Mouse (Mus musculus) urinary bladder, postnatal 25 days (tissue): Measurements from ENCODE around the gene Gpc3.
"Not testable (repeated sequence)": the region's sequence is repeated elsewhere in the genome, so short reads cannot be mapped to it uniquely, and the experiment has no call there.

Experiments used
- DNase-seq: peaks from one replicate; pipeline ENCODE4 v3.0.0; 2022; ENCODE audit warnings: low spot score

The Gpc3 gene

DNA sequence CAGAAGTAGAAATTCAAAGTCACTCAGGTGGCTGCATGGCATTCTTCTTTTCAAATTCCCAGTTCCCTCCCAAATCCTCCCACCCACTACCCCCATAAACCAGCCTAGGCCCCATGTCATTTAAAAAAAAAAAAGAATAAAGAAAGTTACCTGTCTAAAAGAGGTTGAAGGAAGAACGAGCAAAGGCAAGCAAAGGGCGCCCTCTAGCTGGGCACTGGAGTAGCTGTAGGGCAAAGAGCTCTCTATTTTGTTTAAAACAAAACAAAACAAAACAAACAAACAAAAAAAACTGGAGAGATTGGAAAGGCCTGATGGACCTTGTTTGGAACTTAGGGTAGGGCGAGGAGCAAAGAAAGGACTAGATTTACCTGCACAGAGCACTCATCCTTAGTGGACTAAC lies 238.6 kb downstream of the Gpc3 start:
- DNase-seq: no peak

DNA sequence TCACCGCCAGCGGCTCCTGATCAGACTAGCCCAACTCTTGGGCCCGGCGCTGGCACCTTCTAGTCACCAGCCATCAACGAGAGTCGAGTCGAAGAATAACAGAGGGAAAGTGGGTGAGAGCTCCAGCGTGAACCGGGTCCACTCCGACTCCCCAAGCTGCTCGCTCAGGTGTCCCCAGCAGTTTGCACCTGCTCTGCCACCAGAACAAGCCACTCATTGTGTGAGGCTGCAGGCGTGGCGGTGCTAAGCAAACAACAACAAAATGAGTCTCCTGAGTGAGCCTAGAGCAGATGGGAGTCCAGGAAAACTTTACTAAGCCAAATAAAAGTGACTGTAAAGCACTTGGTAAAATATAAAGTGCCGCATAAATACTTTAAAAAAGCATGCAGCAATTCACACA lies 239.5 kb downstream of the Gpc3 start:
- no peak for DNase-seq

DNA sequence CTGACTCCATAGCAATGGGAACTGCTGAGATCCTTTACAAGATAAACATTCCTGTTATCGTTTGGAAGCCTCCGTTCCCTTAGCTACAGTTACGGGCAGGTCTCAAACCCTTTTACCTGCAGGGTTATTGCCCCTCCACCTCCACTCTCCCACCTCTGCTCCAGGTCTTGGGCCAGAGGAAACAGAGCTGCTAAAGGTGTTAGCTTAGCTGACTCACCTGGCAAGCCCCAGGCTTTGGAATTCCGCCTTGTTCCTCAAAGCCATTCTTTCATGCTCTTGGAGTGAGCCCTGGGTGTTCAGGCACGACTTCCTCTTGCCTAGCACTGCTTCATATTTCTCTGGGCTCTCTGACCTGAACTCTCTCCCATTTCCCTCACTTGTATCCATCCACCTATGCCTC lies 241.3 kb downstream of the Gpc3 start:
- no peak for DNase-seq

DNA sequence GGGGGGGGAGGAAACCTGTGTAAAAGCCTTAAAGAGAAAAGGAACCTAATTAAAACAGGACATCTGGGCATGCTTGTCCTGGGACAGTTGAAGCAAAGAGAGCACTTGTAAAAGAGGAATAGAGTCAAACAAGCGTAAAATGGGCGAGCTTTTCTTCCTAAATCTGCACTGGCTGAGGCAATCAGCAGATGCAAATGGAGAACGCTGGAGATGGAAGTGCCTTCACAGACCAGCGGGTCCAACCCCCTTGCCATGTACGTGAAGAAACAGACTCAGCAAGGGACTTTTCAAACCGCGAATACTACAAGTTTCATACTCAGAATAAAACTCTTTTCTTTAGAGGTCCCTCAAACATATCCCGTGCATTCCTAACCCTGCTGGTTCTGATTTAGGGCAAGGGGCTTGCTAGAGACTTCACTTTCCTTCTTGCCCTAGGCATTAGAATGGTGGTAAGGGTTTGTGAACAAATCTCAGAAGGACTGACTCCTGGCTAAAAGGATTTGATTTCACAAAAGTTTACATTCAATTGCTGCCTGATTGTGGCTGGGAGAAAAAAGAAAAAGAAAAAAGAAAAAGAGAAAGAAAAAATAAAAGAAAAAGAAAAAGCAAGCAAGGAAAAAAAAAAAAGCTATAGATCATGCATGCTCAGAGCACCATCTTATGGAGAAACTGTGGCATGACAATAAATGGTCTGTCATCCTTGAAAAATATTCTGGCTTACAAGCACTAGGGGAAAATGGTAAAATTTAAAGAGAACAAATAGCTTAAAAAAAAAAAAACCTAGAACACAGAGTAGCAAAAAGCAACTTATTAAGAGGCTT lies 243.6 kb downstream of the Gpc3 start:
- DNase-seq: no peak

DNA sequence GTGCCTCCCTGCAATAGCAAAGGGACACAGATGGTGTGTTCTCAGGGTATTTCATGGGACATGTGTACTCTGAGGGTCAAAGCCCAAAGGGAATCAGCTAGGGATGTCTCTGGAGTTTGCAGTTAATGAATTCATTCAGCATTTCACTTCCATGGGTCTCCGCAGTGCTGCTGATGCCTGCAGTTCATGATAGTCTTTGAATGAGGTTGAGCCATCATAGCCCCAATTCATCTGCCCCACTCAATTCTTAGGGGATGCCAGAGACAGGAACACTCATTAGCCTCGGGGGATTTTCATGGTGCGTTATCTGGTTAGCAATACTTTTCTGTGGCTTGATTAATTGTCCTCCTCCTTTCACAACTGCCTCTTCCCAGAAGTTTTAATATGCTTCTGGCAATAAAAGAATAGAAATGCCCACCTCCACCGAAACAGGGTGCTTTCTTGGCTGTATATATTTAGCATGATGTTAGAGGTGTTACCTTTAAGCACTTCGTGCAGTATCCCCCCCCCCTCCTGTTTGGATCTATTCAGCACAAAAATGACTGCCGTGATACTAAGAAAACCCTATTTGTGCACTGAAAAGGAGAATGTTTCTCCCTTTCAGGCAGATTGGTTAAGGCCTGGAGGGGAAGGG lies 244.3 kb downstream of the Gpc3 start:
- DNase-seq: no peak

DNA sequence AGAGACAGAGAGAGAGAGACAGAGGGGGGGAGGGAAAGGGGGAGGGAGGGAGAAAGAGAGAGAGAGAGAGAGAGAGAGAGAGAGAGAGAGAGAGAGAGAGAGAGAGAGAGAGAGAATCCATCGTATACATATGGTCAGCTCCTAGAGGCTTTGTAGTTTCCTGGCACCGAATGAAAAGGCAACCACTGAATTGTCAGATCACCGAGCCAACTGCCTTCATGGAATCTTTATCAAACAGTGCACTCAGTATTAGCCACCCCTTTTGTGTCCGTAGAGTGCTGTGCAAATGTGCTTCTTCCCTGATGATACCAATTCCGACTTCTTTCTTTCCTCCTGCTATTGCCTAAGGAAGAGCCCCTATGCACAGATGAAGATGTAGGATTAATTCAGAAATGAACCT lies 246.9 kb downstream of the Gpc3 start:
- no peak for DNase-seq

DNA sequence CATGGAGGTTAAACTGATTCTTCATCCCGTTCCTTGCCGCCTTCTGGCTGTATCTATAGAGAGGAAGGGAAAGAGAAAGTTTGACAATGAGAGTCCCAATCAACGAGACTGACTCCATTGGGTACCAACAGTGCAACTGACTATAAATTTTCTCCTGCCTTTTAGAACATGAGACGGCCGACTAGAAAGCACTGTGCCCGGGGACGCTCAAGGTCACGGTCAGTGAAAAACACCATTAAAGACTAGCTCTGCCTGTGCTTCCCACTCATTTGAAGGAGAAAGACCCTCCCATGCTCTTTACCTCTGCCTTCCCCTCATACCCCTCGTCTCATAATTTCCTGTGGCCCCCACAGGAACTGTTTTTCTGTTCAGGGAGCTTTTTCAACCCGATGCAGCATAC lies 248.0 kb downstream of the Gpc3 start:
- DNase-seq: no peak

DNA sequence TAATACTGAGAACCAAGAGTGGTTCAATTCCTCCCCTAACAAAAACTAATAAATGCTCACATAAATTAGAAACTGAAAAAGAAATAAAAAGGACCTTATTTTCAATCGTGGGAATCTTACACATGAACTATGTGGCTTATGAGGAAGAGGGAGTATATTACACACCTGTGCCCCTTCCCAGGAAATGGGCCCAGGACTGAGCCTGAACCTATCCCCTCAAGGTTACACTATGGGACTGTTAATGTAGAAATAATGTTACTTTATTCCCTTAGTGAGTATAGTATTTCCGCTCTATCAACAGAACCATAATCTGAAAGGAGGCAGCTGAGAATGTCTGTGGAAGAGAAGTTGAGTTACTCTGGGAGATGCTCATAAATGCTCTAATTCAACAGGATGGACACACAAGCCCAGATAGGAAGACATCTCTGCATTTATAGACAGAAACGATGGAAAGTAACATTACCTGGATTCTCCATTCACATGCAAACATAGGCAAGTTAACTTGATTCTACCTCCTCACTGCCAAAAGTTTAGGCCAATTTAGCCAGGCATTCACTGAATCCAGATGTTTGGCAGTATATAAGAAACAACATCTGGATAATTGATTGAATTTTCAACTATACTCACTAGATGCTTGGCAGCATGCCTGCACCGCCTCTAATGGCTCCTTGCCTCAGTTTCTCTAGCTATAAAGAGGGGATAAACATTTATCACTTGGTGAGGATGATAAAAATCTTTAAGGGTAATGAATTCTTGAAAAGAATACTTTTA lies 251.3 kb downstream of the Gpc3 start:
- DNase-seq: no peak

DNA sequence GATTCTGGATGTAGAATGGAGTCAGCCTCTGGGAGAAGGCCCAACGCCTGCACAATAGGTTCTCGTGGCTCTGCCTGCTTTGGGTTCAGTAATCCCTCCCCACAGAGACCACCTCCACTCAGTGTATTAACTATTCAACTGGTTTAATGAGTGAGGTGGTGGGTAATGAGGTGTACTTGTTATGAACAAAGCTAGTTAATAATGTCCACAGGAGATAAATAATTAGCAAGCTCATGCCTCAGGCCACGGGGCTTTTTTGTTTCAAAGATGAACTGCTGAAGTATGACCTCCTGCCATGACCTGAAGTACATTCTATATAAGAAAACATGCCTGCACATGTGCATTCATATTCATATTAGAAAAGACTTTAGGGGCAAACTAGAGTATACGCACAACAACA lies 260.8 kb downstream of the Gpc3 start:
- DNase-seq: no peak

DNA sequence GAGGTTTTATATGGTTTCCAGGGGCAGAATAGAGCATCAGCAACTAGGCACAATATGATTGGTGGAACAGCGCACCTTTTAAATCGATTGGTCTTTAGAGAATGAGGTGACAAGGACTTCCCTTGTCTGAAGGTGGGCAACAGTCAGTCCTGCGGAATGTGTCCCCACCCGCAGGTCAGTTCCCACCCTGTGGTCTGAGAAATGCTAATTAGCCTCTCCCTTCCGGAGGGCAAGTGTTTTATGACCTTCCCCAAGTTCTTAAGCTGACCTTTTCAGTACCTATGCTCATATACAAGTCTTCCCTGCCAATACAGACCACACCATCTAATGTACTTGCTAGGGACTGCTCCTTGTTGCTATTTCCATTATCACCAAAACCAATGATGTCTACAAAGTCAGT lies 263.1 kb downstream of the Gpc3 start:
- DNase-seq: not testable (repeated sequence)

DNA sequence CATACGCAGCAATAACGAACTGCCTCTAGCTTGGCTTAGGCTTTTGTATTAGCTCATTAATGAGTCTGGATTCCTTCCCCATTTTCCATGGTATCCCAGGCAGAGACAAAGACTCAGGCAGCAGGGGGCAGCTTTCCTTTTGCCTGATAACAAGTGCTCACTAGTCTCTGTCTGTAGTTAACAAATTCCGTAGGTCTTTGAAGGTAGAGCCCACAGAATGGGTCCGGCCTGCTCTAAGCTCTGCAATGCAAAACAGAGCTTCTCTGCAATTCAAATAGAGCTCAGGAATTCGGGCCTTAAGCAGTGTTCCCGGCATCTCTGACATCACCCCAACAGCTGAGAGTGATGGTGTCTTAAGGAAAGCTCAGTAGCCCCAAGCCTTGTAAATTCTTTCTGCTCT lies 265.0 kb downstream of the Gpc3 start:
- no peak for DNase-seq

DNA sequence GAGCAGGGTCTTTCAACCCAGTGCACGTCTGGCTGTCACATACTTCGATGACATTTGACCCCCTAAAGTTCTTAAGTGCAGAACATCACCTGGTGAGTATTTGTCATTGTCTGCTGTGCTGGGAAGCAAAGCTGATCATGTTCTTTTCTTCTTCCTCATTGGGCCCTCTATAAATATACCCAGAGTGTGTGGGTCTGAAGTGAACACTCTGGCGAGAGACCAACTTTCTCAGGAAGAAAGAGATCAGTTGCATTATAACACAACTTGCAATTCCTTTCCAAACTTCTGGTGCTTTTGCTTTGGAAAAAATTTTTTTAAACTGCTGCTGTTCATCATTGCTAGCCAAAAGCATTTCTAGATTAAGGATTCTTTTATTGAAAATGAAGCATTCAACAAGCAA lies 269.7 kb downstream of the Gpc3 start:
- no peak for DNase-seq

DNA sequence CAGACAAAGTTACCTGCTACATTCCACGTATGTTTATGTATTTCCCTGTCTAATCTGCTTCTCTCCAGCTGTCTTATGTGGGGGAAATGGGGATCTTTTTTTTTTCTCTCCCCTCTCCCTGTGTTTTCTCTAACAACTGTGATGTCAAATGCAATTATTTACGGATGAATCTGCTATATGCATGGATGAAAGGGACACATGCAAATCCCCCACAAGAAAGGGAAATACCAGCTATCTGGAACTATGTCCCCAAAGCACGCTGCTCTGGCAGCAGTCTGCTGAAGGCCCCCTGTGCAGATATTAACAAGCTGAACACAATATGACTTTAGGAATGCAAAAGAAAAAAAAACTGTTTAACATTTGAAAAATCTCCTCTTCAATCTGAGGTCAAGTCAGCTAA lies 273.5 kb downstream of the Gpc3 start:
- no peak for DNase-seq

DNA sequence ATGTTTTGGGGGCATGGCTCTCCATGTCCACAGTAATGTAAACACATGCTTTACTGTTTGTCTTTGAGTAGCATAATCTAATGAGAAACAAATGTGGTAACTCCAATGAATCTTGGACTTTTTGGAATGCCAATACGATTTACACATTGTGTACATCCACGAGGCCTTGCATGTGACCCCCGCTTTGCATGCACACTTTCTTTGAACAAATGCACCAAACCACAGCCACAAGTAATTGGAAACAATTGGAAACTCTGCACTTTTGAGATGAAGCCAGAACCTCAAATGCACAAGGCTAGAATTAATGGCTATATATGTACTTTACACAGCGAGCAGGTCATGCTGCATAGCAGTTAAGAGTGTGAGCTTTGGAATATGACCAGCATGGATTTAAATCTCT lies 292.0 kb downstream of the Gpc3 start:
- no peak for DNase-seq

DNA sequence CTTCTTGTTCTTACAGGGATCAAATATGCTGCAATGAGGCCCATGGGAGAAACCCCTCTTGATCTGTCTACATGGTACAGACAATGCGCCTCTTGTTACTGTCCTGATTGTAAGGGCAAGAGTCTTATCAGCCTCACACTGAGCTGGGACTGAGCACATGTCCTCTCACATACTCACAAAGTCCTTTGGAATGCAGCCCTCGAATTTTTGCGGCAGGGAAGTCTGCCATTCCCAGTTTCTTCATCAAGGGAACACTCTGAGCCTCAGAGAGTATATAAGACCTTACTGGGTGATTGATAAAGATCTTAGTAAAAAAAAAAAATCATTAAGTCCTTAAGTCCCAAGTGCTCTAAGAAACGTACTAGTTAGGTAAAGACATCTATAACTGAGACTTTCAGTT lies 293.1 kb downstream of the Gpc3 start:
- no peak for DNase-seq

DNA sequence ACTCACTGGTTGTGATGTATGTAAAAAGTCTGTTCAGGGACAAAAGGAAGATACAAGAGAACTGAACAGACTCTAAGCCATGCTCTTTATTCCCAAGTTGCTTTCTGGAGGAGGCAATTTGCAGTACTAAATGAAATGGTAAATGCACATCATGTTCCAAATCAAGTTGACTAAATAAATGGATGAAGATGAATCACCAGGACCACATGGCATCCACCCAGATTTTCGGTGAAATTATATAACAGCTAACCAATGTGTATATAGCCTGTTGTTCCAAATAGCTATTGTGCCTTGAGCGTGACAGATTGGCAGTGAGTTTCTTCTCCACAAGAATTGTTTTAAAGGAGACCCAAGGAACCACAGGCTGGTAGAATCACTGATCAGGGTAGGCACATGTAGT lies 302.8 kb downstream of the Gpc3 start:
- DNase-seq: no peak

DNA sequence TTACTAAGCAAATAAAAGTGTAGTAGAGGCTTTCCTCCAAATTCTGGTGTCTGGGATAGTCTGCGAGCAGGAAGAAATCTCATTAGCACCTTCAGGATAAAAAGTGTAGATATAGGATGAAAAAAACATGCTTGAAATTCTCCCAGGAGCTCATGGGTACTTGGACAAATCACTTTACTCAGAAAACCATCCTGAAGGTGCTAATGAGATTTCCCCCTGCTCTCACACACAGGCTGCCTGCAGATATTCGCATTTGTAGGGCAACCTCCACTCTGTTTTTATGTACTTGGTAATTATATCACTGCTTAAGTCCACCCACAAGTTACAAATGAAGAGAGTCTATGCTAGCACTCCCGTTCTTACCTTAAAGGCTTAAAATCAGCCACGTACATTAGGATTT lies 308.5 kb downstream of the Gpc3 start:
- no peak for DNase-seq

DNA sequence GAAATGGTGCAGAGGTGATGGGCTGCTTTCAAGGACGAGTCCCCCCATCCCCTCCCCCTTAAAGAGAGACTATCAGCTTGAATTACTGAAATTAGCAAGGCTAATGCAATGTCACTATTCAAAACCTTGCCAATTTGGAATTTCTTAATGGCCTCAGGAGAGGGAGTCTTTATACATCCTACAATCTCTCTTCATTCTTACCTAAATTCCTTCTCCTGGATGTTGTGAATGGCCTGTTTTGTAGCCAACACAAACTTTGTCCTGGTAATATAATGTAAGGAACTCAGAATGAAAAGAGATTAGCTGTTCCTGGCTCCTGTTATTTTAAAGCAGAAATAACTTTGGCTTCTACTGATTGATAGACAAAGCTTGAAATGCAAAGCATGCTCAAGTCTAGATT lies 325.0 kb downstream of the Gpc3 start:
- DNase-seq: no peak

DNA sequence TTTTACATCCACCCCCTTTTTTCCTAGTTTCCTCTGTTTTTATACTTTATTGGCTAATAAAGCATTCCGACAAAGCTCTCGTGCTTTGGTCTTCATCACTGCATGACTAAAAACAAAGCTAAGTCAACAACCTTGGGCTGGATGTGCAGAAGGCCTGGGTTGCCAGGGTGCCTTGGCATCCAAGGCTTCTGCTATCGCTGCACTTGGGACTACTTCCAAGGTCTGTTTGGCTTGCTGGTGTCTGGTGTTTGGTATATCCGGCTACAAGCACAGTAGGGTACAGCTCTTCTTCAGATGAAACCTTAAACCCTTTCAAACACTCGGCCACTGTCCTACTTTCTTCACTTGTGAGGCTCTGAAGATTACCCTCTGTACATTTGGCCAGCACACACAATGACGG lies 325.8 kb downstream of the Gpc3 start:
- no peak for DNase-seq

DNA sequence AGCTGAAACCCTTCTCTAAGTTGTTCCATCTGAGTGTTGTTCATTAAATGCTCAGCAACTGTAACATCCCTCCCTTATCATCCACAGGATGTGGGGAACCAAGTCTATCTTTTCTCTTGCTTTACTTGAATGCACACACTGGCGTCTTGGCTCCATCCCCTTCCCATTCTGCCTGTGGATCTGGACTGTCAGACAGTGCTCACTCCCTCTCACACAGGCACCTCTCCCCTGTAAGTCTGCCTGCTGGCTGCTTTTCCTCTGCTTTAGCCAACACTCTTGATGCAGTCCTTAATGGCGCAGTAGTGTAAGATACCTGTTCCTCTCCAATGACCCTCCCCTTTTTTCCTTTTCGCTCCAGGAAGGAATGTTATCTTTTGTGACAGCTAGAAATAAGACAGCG lies 331.7 kb downstream of the Gpc3 start:
- DNase-seq: no peak

DNA sequence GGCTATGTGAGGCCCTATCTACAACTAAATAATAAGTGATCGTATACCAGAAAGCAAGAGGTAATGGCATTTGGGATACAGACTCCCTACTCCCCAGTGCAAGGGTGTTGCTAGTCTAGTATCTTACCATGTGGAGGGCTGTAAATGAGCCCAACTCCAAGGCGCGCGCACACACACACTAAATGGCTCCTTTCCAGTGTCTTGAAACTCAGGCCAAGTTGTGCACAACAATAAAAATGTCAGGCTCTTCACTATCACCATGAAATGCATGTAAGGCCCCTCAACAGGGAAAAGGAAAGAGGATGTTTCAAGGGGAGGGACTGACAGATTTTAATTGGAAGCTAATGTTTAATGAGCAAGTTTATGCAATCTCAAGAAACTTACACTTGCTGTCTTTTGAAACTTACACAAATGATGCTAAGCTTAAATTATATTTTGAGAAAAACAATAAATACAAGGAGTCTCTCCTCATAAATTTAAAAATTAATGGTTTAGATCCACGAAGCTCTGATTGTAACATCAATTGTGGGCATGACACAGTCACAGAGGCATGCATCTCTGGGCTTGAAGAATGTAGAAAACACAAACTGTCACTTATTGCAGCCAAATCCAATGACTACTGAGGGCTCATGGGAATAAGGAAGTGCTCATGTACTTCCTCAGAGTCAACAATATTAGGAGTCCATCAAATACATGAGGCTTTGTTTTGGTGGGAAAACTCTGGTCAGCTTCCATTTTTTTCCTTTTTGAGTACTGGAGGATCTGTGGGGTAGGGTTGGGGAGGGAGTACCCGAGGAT lies 332.4 kb downstream of the Gpc3 start:
- no peak for DNase-seq

DNA sequence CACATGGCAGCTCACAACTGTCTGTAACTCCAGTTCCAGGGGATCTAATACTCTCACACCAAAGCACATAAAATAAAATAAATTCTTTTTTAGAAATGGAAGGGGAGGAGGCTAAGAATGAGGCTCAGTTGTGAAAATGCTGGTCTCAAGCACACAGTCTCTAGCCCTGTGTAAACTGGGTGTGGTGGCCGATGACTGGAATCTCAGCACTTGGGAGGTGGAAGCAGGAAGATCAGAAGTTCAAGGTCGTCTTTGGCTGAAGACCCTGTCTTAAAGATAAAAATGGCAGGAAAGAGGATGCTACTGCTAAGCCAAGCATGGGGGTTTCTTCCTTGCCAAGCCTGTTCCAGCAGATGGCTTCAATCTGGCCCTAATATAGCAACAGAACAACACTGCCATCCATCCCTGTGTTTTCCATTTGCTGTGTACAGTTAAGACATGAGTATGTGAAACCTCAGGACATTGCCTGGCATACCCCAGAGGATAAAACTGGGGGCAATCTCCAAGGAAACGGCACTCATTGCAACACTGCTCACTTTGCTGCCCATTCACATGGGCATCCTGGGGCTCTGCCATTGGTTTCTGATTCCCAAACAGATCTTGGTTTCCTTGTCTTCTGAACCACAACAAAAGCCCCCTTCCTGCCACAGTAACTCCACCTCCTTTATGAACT lies 334.9 kb downstream of the Gpc3 start:
- no peak for DNase-seq
